Mouse (Mus musculus) forebrain, embryonic 13.5 days (tissue): ENCODE results near the gene Acer1. TPM values are rescaled to one million over a fixed set of nuclear protein-coding genes. Genes with fewer than 3 reads are reported as not detected.

Source experiments
- ATAC-seq: fragments of 200-750 bp; cut with Nextera tagmentation; 2 replicates; pipeline ENCODE4 v1.8.0; 2017
- H3K27ac ChIP-seq: fragments of 300-500 bp; sonication (generic); 2 replicates; pipeline ENCODE4 v1.5.1; 2015; ENCODE audit warnings: inconsistent platforms, mild to moderate bottlenecking, moderate library complexity
- H3K27me3 ChIP-seq: fragments of 300-500 bp; sonication (generic); 2 replicates; pipeline ENCODE4 v1.6.1; 2015; ENCODE audit warnings: mild to moderate bottlenecking, inconsistent platforms
- H3K36me3 ChIP-seq: fragments of 300-500 bp; sonication (generic); 2 replicates; pipeline ENCODE4 v1.6.1; 2015; ENCODE audit warnings: mild to moderate bottlenecking, inconsistent platforms; ENCODE audit not compliant: poor library complexity, severe bottlenecking
- H3K4me1 ChIP-seq: fragments of 300-500 bp; sonication (generic); 2 replicates; pipeline ENCODE4 v1.6.1; 2015; ENCODE audit warnings: inconsistent platforms
- H3K4me2 ChIP-seq: fragments of 300-500 bp; sonication (generic); 2 replicates; pipeline ENCODE4 v1.6.1; 2015; ENCODE audit warnings: inconsistent platforms, mild to moderate bottlenecking, moderate library complexity
- H3K4me3 ChIP-seq: fragments of 300-500 bp; sonication (generic); 2 replicates; pipeline ENCODE4 v1.5.1; 2015; ENCODE audit warnings: mild to moderate bottlenecking, inconsistent platforms
- H3K9ac ChIP-seq: fragments of 300-500 bp; sonication (generic); 2 replicates; pipeline ENCODE4 v1.6.1; 2015; ENCODE audit warnings: mild to moderate bottlenecking, inconsistent platforms
- H3K9me3 ChIP-seq: fragments of 300-500 bp; sonication (generic); replicated peaks from 2 replicates; pipeline ENCODE4 v1.6.1; 2016; ENCODE audit warnings: inconsistent platforms
- WGBS: fragments of 180-500 bp; shearing (Covaris S2); methylation state at CpG from one replicate; pipeline ENCODE4 v1.1.7; 2015; 5-methylcytosine and 5-hydroxymethylcytosine counted together
- polyA plus RNA-seq: library from polyadenylated mRNA; unstranded; fragments of >200 nt; fragmentation: Nextera tagmentation; extraction: Ambion mirVana; gene quantifications from 2 replicates; pipeline ENCODE4 v1.2.1, GENCODE M21; 2015

Gene Acer1
- polyA plus RNA-seq, 1 experiment from 2014 or later: not detected

- 81% methylated on average over 8 of the region's 8 CpGs for WGBS
- Histone ChIP-seq H3K4me3 (no peak overlapping the region), H3K9ac (no peak overlapping the region), H3K36me3 (peaks cover 61% of the 10 kb centered on the region), H3K4me1 (peaks cover 6% of the 10 kb centered on the region), H3K4me2 (no peak overlapping the region), H3K27ac (no peak overlapping the region), H3K27me3 (no peaks in the 10 kb centered on the region), H3K9me3 (no peaks in the 10 kb centered on the region)
- no peak for ATAC-seq
Measured at GRCm38 (mm10) chr17:57001228-57001627, 19.3 kb upstream of the Acer1 start.

- Histone ChIP-seq H3K4me2 (no peak within 1 kb of the TSS), H3K9ac (no peak within 1 kb of the TSS), H3K27ac (no peak within 1 kb of the TSS), H3K9me3 (no peaks in the 10 kb centered on the region), H3K4me3 (no peak within 1 kb of the TSS), H3K27me3 (no peaks in the 10 kb centered on the region), H3K4me1 (peaks cover 6% of the 10 kb centered on the region), H3K36me3 (peaks cover 61% of the 10 kb centered on the region)
- no peak for ATAC-seq
- 90% methylated on average over 9 of the region's 9 CpGs for WGBS
Measured at GRCm38 (mm10) chr17:56999968-57000609, 18.2 kb upstream of the Acer1 start, which contains the start of gene Pspn. Gene Pspn, minus strand, starts transcription at chr17:57000018.

GRCm38 (mm10) chr17:56999414-56999813, 17.5 kb upstream of the Acer1 start:
- Histone ChIP-seq H3K9me3 (no peaks in the 10 kb centered on the region), H3K36me3 (peaks cover 61% of the 10 kb centered on the region), H3K4me1 (peaks cover 6% of the 10 kb centered on the region), H3K4me3 (no peak overlapping the region), H3K27ac (no peak overlapping the region), H3K9ac (no peak overlapping the region), H3K4me2 (no peak overlapping the region), H3K27me3 (no peaks in the 10 kb centered on the region)
- no peak for ATAC-seq
- WGBS: 93% methylated on average over 9 of the region's 9 CpGs

- Histone ChIP-seq H3K4me3 (peak within 1 kb of the TSS; percentile 73), H3K9me3 (no peaks in the 10 kb centered on the region), H3K9ac (peak within 1 kb of the TSS; percentile 75), H3K4me2 (peak within 1 kb of the TSS; percentile 63), H3K27ac (peak within 1 kb of the TSS; percentile 73), H3K36me3 (peaks cover 61% of the 10 kb centered on the region), H3K27me3 (no peaks in the 10 kb centered on the region), H3K4me1 (peaks cover 6% of the 10 kb centered on the region)
- under 1% methylated on average over 38 of the region's 38 CpGs for WGBS
- ATAC-seq: peak; percentile 98
Measured at GRCm38 (mm10) chr17:56997029-56997667, 15.2 kb upstream of the Acer1 start, which contains the start of gene Alkbh7. Gene Alkbh7, plus strand, starts transcription at chr17:56997339.

GRCm38 (mm10) chr17:56996506-56996905, 14.6 kb upstream of the Acer1 start:
- Histone ChIP-seq H3K9me3 (no peaks in the 10 kb centered on the region), H3K9ac (no peak overlapping the region), H3K4me2 (peak overlapping the region; percentile 63; the same call in 1 of the 2 replicates), H3K27me3 (no peaks in the 10 kb centered on the region), H3K4me1 (peaks cover 6% of the 10 kb centered on the region), H3K4me3 (peak overlapping the region; percentile 73), H3K27ac (no peak overlapping the region), H3K36me3 (peaks cover 62% of the 10 kb centered on the region)
- 85% methylated on average over 2 of the region's 2 CpGs for WGBS
- ATAC-seq: 0 out of 2 replicates have a peak, but pooled peaks have one; percentile 0

GRCm38 (mm10) chr17:56995046-56995445, 13.1 kb upstream of the Acer1 start:
- H3K27ac ChIP-seq: no peak overlapping the region
- H3K27me3 ChIP-seq: no peaks in the 10 kb centered on the region
- no peak overlapping the region for H3K9ac ChIP-seq
- H3K4me3 ChIP-seq: no peak overlapping the region
- H3K4me1 ChIP-seq: peaks cover 14% of the 10 kb centered on the region
- H3K9me3 ChIP-seq: no peaks in the 10 kb centered on the region
- H3K4me2 ChIP-seq: no peak overlapping the region
- peaks cover 58% of the 10 kb centered on the region for H3K36me3 ChIP-seq
- ATAC-seq: no peak
- WGBS: 89% methylated on average over 8 of the region's 8 CpGs

- Histone ChIP-seq H3K9me3 (no peaks in the 10 kb centered on the region), H3K27me3 (no peaks in the 10 kb centered on the region), H3K9ac (peak overlapping the region; percentile 78), H3K4me3 (peak overlapping the region; percentile 66), H3K4me2 (peak overlapping the region; percentile 72), H3K27ac (no peak overlapping the region), H3K4me1 (peaks cover 8% of the 10 kb centered on the region), H3K36me3 (peaks cover 39% of the 10 kb centered on the region)
- WGBS: 82% methylated on average over 2 of the region's 2 CpGs
- no peak for ATAC-seq
Measured at GRCm38 (mm10) chr17:56990966-56991365, 9.0 kb upstream of the Acer1 start.

- under 1% methylated on average over 52 of the region's 52 CpGs for WGBS
Measured at GRCm38 (mm10) chr17:56990115-56990746, 8.3 kb upstream of the Acer1 start, which contains the start of gene Clpp. Gene Clpp, plus strand, starts transcription at chr17:56990305.

GRCm38 (mm10) chr17:56989467-56990114, 7.7 kb upstream of the Acer1 start:
- peaks cover 8% of the 10 kb centered on the region for H3K4me1 ChIP-seq
- ATAC-seq: peak; percentile 92
- H3K36me3 ChIP-seq: peaks cover 25% of the 10 kb centered on the region
- peak overlapping the region; percentile 66 for H3K4me3 ChIP-seq
- H3K9me3 ChIP-seq: no peaks in the 10 kb centered on the region
- H3K27ac ChIP-seq: peak overlapping the region; percentile 52
- 3% methylated on average over 25 of the region's 25 CpGs for WGBS
- peak overlapping the region; percentile 78 for H3K9ac ChIP-seq
- no peaks in the 10 kb centered on the region for H3K27me3 ChIP-seq
- peak overlapping the region; percentile 72 for H3K4me2 ChIP-seq

More at GRCm38 (mm10) chr17:56990115-56990746, 8.3 kb upstream of the Acer1 start, which contains the start of gene Clpp:
- Histone ChIP-seq H3K4me2 (peak within 1 kb of the TSS; percentile 72), H3K4me1 (peaks cover 8% of the 10 kb centered on the region), H3K36me3 (peaks cover 31% of the 10 kb centered on the region), H3K9me3 (no peaks in the 10 kb centered on the region), H3K27me3 (no peaks in the 10 kb centered on the region), H3K9ac (peak within 1 kb of the TSS; percentile 78), H3K27ac (peak within 1 kb of the TSS; percentile 52), H3K4me3 (peak within 1 kb of the TSS; percentile 66)
- peak; percentile 98 for ATAC-seq

GRCm38 (mm10) chr17:56988921-56989430, 7.0 kb upstream of the Acer1 start:
- peak overlapping the region; percentile 78; the same call in 1 of the 2 replicates for H3K9ac ChIP-seq
- peak overlapping the region; percentile 72 for H3K4me2 ChIP-seq
- ATAC-seq: no peak
- H3K36me3 ChIP-seq: peaks cover 19% of the 10 kb centered on the region
- WGBS: 72% methylated on average over 7 of the region's 7 CpGs
- H3K9me3 ChIP-seq: no peaks in the 10 kb centered on the region
- H3K27me3 ChIP-seq: no peaks in the 10 kb centered on the region
- H3K4me1 ChIP-seq: peaks cover 8% of the 10 kb centered on the region
- H3K27ac ChIP-seq: no peak overlapping the region
- peak overlapping the region; percentile 66 for H3K4me3 ChIP-seq

GRCm38 (mm10) chr17:56988441-56988840, 6.5 kb upstream of the Acer1 start:
- H3K36me3 ChIP-seq: peaks cover 13% of the 10 kb centered on the region
- 91% methylated on average over 7 of the region's 7 CpGs for WGBS
- no peaks in the 10 kb centered on the region for H3K9me3 ChIP-seq
- no peak overlapping the region for H3K4me2 ChIP-seq
- H3K27me3 ChIP-seq: no peaks in the 10 kb centered on the region
- H3K27ac ChIP-seq: no peak overlapping the region
- no peak overlapping the region for H3K4me3 ChIP-seq
- no peak overlapping the region for H3K9ac ChIP-seq
- no peak for ATAC-seq
- H3K4me1 ChIP-seq: peaks cover 8% of the 10 kb centered on the region
